Mouse (Mus musculus) leukemia stem cell, adult 10-12 weeks (primary cell): ENCODE data around the gene Vcp. TPM values are rescaled to one million over a fixed set of nuclear protein-coding genes. Genes with fewer than 3 reads are reported as not detected.

Experiments used
- polyA plus RNA-seq: library from polyadenylated mRNA; stranded (reverse); fragments of >175 nt; gene quantifications from 2 replicates; pipeline ENCODE4 v1.2.3, GENCODE M21; 2012; ENCODE audit warnings: low replicate concordance

Gene Vcp
- 212 TPM in 2 replicates for polyA plus RNA-seq

GRCm38 (mm10) chr4:43000141-43000986 is at the start of gene Vcp:
Gene Vcp, minus strand, starts transcription at chr4:43000507.

GRCm38 (mm10) chr4:43045659-43046302 is 45.5 kb upstream of the Vcp start, which contains the start of gene Fam214b:
Gene Fam214b, minus strand, starts transcription at chr4:43046220.

GRCm38 (mm10) chr4:43031237-43031995 is 31.1 kb upstream of the Vcp start, which contains the start of gene Stoml2:
Gene Stoml2, minus strand, starts transcription at chr4:43031710.

GRCm38 (mm10) chr4:43025084-43025960 is 25.0 kb upstream of the Vcp start, which contains the start of gene Pigo:
Gene Pigo, minus strand, starts transcription at chr4:43025819.

GRCm38 (mm10) chr4:43010161-43011038 is 10.1 kb upstream of the Vcp start, which contains the start of gene Fancg:
Gene Fancg, minus strand, starts transcription at chr4:43010506.

GRCm38 (mm10) chr4:42969304-42969703 is 31.0 kb downstream of the Vcp start, which contains the start of gene 1700022I11Rik:
Gene 1700022I11Rik, plus strand, starts transcription at chr4:42969604.

GRCm38 (mm10) chr4:42949676-42950051 is 50.6 kb downstream of the Vcp start, which contains the start of gene Dnajb5:
Gene Dnajb5, plus strand, starts transcription at chr4:42949814.

Other genes with a start within 250 kb of the Vcp start
- gene Ccl19, start 243.9 kb downstream of the Vcp start, polyA plus RNA-seq = 0.87 TPM in 1 of 2 replicates, not detected in the other
- gene Ccl21a, start 226.5 kb downstream of the Vcp start, polyA plus RNA-seq = 11.3 TPM in 1 of 2 replicates, not detected in the other
- gene Fam205a1, start 146.6 kb downstream of the Vcp start, polyA plus RNA-seq = not detected in 2 replicates
- not detected in 2 replicates for gene Gm12394, start 143.7 kb downstream of the Vcp start, polyA plus RNA-seq
- gene Fam205c, start 126.3 kb downstream of the Vcp start, polyA plus RNA-seq = not detected in 2 replicates
- 0.08 and 0.27 TPM in 2 replicates for gene Phf24, start 83.8 kb downstream of the Vcp start, polyA plus RNA-seq
- gene Dnajb5, start 50.7 kb downstream of the Vcp start, polyA plus RNA-seq = 3.8 and 6.3 TPM in 2 replicates
- not detected in 2 replicates for gene 1700022I11Rik, start 30.9 kb downstream of the Vcp start, polyA plus RNA-seq
- gene Fancg, start 10.0 kb upstream of the Vcp start, polyA plus RNA-seq = 6.0 and 12.1 TPM in 2 replicates
- 14.3 and 29.6 TPM in 2 replicates for gene Pigo, start 25.3 kb upstream of the Vcp start, polyA plus RNA-seq
- gene Stoml2, start 31.2 kb upstream of the Vcp start, polyA plus RNA-seq = 119 and 202 TPM in 2 replicates
- gene Fam214b, start 45.7 kb upstream of the Vcp start, polyA plus RNA-seq = 33.3 and 36.9 TPM in 2 replicates
- 0.35 TPM in 1 of 2 replicates, not detected in the other for gene Unc13b, start 58.4 kb upstream of the Vcp start, polyA plus RNA-seq